Mouse (Mus musculus): ENCODE measurements around the gene Polg.

Polg gene

DNA sequence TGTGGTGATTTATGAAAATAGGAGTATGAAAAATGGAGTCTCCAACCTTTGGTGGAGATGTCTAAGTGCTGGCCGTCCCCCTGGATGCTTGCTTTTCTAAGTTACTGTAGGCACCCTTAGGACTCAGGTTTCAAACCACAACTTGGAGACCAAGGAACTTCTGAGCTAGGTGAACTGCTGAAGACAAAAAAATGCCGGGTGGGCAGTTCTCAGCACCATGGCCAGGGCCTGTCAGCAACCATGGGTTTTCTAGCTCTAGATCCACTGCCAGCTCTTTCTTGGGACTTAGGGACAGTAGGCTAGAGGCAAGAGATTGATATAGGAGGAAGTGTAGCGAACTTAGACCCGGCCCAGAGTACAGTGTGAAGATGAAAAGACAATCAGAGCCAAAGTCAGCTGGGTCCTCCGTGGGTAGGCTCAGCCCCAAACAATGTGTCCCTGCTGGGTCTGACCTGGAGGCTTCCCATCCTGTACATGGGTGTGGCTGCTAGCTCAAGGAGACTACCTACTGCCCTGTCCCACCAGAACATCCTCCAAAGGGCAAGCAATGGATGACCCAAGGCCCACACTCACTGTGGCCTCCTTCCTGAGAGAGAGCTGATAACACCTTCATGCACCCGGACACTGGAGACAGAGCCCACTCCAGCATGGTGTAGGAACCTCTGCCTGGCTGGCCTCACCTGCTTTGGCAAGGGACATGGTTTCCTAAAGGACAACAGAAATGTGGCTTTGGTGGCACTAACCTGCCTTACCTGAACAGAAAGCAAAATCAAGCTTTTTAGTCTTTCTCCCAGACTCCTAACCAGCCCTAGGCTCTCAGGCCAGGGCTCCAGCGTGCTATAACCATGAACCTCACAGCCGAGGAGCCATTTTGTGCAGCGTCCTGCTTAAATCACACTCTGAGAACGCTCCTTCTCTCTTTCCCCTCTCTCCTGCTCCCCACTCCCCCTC lies 36.3 kb upstream of the Polg start:
- peak; percentile 45 for DNase-seq (ENCODE audit: low spot score)

DNA sequence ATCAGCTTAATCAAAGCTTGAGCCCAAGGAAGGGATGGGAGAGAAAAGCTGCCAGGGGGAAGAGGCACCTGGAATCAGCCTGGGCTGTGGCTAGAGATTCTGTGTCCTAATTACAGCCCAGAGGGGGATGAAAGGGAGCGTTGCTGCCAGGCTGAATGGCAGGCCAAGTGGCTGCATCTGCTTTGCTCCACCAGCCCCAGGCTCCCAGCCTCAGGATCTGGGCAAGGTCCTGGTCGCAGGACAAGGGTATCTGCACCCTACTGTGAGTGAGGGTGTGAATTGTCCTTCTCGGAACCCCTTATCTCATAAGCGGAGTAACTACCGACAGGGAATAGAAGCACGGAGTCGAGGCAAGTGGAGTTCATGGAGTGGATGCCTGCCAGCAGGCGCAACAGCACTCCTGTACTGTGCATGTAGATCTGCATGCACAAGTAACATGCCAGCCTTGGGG lies 35.4 kb upstream of the Polg start:
- DNase-seq (ENCODE audit: low spot score): no peak

DNA sequence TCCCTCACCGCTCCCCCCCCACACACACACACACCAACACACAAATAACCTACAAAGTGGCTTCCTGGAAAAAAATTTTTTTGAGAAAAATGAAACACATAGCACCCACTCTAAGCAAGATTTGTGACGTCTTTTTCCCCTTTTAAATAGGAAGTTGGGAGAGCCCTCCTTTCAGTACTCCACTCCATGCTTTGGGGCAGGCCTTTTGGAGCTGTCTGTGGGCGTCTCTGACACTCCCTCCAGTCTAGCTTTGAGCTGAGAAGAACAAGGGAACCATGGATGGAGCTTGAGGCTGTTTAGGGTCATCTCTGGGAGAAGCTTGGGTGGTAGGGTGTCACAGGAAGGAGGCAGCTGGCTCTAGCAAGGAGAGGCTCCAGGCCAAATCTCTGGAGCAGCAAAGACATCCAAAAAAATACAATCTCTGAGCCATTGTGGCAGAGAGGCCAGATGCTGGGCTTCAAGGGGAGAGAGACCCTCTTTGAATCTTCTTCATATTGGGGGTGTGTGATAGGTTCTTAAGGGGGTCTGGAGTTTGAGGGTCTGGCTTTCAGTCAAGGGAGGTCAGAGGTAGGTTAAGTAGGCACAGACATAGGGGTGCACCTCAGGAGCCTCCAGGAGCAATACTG lies 34.6 kb upstream of the Polg start:
- peak; percentile 14 for DNase-seq (ENCODE audit: low spot score)

DNA sequence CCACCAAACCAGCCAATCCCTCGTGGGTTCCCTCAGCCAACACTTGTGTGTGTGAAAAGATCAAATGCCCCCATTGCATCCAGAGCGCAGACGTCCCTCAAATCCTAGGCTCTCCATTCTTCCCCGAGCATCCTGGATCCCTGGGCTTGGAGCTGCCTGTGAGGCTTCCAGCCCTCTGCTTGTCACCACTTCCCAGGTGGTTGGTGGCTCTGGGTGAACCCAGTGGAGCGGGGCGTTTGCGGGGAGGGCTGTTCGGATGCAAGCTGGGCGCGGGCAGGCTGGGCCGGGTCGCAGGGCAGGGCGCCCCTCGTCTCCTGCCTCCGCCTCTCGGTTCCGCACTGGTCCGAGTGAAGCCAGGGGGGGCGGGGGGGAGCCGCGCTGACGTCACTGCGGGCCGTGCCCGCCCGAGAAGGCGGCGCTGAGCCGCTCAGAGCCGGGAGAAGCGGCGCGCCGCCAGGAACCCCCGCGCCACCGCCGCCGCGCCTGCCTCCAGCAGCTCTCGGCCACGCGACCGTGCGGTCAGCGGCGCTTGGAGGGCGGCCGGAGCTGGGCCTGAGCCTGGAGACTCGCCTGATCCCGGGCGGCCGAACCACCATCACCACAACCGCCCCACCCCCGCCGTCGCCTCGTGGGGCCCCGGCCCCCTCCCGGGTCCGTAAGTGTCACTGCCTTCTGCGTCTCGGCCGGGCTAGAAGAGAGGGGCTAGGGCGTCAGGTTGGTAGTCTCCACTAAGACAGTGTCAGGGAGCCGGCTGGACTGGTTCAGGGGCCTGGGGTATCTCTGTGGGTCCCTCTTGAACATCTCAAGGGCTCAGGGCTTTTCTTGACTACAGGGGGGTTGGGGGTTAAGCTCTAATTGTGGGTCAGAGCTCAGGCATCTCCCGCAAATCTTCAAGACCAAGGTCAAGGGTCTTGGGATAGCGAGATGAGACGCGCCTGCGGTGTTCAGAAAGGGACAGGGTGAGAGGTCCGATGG lies 33.7 kb upstream of the Polg start:
- peak; percentile 50 for DNase-seq (ENCODE audit: low spot score)

DNA sequence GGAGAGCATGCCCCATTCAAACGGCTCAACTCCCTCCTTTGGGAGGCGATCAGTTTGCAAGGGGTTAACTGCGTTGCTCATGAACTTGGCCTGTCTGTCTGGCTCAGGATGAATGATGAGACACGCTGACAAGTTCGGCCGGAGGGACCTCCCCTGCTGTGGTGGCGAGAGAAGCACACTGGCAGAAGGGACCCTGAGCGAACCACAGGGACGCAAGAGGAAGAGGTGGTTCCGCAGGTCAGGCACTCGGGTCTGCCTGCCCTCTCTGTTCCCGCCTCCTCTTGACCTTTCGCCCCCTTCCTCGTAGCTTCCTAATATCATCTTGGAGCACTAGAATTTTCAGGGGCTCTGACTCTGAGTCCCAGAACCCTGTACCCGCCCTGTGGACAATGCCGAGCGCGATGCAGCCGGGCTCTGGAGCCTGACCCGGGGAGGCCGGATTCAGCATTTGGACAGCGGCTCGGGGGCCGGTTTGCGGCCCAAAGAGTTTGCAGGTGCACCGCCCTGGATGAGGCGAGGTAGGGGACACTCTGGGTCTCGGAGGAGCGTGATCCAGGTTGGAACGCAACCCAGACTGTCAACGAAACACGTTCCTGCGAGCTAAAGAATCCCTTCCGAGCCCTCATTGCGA lies 32.9 kb upstream of the Polg start:
- peak; percentile 78 for DNase-seq (ENCODE audit: low spot score)

DNA sequence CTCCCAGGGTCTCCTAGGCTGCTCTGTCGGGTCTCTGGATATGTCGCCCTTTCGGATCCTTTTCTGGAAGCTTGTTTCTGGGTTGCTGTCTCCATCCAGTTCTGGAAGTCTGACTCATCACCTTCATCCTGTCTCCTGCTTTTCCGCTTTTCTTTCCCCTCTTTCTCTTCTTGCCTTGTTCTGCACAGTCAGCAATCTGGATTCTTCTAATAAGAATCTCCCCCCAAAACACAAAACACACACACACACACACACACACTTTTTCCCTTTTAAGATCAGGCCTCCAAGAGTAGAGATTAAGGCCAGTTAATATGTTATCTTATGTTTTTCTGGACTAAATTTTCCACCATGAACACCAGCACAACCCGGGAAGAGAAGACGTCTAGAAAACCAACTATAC lies 32.2 kb upstream of the Polg start:
- DNase-seq (ENCODE audit: low spot score): no peak

DNA sequence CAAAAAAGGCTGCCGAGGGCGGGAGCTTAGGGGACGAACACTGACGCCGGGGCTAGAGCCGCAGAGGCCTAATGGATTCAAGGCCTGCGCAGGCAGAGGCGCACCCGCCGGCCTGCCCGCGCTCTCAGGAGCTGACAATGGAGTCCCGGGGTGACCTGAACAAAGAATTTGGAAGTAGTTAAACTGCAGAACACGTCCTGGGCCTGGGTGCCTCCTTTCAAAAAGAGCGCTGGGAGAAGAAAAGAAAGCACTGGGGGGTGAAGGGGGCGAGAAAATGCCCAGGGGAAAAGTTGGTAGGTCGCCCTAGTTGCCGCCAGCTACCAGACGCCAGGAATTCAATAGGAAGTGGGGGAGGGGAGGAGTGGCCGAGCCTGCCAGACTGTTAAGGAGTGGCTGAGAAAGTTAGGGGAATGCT lies 31.5 kb upstream of the Polg start:
- peak; percentile 83 for DNase-seq (ENCODE audit: low spot score)

DNA sequence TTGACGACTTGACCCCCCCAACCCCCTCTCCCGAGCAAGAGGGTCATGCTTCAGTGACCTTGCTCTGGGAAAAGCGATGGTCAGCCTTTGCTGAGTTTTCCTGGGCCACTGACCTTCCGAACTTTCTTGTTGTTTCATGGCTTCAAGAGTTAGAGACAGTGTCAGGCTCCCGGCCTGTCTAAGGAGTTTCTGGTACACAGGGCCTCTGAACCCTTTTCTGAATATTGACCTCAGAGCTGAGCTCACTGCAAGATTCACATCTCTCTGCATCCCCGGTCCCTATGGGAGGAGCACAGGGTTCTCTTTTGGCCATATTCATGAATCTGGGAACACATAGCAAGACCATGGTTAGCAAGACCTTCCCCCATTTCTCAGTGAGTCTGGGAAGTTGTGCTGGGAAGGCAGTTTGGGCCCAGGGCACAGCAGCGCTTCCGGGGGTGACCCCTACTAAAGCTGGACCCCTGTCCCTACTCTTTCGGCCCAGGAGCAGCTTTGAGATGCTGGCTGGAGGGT lies 30.7 kb upstream of the Polg start:
- peak; percentile 41 for DNase-seq (ENCODE audit: low spot score)

DNA sequence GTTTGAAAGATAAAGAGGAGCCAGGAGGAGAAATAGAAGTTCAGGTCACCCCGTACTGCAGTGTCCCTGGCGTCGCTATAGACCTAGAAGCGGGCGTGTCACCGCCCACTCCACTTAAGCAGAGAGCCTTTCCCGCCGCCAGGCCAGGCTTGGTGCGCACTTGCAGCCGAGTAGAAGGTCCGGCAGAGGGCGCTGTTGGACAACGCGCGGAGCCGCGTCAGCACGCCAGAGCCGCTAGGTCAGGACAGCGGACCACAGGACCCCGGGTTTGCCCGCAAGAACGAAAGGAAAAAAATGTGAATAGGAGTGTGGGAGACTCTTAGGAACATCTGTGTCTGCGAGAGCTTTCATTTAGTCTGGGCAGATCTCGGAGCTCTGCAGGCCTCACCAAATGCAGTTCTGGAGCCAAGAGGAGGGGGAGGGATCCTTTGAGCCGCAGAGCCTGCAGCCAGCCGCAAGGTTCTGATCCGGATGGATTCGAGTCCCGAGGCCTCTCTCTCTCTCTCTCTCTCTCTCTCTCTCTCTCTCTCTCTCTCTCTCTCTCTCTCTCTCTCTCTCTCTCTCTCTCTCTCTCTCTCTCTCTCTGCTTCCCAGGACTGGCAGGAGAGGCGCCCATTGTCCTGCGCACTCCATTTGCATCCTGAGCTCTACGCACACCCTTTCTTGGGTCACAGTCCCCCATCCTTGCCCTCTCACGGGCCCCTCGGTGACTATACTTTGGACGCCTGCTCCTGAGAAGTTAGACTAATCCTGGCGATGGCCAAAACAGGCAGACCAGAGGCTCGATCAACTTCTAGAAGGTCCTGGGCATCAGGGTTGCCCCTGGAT lies 30.0 kb upstream of the Polg start:
- peak; percentile 92 for DNase-seq (ENCODE audit: low spot score)

DNA sequence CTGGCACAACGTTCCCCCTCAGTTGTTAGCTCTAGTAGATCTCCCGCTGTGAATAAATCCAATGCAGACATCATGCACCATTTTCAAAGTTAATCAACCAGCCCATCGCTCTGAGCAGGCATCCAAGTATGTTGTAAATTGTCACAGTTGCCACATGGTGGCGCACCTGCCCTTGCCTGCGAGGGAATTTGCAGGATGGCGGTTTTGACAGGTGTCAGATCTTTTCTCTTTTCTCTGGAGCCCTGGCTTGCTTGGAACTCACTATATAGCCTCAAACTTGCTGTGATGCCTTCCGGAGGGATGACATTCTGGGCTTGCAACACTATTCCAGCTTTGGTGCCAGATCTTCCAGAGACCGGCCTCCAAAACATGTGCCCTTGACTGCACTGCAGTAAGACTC lies 27.8 kb upstream of the Polg start:
- peak; percentile 79 for DNase-seq (ENCODE audit: low spot score)

DNA sequence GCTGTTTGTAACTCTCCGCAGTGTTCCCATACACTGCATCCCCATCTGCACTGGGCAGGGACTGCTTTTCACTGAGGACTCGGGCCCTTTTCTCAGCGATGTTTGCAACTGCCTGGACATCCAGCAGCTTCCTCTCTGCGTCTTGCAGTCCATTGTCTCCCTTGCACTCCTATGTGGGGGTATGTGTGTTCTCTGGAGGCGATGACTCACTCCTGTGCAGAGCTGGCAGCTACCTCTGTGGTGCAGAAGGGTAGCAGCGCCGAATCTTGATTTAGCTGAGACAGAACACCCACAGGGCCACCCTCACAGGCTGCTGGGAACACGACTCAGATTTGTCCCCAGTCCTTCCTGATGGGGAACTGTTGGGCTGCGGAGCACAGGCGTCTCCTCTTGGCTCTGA lies 20.4 kb upstream of the Polg start:
- DNase-seq (ENCODE audit: low spot score): no peak

DNA sequence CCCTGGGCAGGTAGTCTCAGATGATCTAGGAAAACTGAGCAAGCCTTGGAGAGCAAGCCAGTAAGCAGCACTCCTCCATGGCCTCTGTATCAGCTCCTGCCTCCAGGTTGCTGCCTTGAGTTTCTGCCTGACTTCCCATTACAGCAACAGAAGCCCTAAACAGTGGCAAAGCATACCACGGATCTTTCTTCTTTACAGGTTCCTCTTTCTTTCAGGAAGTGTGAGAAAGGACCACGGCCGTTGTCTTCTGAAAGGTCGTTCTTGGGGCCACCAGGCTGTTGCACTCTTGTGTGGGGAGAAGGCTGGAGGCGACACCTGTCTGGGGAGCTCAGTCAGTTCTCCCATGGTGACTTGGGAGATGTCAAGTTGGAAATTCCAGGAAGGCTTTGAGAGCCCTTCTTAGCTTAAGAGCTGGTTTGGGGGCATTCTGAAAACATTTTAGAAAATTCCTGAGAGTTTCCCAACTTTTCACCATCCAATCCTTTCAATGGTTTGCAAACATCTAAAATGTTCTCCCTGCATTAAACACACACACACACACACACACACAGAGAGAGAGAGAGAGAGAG lies 8.8 kb upstream of the Polg start:
- no peak for DNase-seq (ENCODE audit: low spot score)

DNA sequence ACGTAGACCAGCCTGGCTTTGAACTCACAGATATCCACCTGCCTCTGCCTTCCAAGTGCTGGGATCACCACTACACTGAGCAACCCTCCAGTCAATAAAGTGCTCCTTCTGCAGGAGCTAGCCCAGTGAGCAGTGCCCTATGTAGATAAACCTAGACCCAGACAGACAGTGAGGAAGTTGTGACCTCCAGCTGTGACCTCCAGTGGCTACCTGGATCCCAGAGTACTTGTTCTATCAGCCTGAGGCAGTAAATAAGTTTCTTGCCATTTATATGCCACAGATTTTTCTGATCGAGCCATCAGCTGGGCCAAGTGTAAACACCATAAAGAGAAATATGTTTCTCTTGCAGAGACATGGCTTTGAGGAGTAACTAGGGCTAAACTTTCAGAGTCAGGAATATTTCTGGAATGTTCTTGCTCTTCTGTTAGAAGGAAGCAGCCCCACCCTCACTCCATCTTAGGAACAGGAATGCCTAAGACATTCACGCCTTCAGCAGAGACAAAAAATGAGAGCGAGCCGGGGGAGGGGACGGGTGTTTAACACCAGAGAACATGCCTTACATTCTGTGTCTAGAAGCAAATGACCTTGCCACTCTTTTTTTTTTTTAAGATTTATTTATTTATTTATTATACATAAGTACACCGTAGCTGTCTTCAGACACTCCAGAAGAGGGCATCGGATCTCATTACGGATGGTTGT lies 7.5 kb upstream of the Polg start:
- no peak for DNase-seq (ENCODE audit: low spot score)

DNA sequence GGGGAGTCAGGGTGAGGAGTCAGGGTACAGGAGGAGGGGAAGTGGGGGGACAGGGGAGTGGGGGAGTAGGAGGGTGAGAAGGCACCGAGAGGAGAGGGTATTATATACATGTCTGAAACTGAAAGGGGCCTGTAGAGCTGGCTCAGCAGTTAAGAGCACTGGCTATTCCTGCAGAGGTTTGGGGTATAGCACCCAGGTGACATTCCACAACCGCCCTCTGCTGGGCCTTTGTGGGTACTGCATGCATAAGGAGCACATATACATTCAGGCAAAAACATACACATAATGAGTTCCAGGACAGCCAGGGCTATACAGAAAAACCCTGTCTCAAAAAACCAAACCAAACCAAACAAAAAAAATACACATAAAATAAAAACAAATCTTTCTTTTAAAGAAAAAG lies 6.6 kb upstream of the Polg start:
- DNase-seq (ENCODE audit: low spot score): no peak

DNA sequence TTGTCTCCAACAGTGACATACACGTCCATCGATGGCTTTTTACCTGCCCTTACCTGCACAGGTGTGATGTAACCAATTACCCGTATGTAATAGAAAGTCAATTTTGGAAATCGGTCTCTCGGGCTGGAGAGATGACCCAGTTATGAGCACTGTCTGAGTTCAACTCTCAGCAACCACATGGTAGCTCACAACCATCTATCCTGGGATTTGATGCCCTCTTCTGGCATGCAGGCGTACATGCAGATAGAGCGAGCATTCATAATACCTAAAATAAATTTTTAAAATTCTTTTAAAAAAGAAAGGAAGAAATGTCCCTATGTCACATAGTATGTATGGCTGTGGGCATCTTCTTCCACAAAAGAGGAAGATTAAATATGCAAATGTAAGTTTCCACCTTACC lies 5.3 kb upstream of the Polg start:
- DNase-seq (ENCODE audit: low spot score): no peak

DNA sequence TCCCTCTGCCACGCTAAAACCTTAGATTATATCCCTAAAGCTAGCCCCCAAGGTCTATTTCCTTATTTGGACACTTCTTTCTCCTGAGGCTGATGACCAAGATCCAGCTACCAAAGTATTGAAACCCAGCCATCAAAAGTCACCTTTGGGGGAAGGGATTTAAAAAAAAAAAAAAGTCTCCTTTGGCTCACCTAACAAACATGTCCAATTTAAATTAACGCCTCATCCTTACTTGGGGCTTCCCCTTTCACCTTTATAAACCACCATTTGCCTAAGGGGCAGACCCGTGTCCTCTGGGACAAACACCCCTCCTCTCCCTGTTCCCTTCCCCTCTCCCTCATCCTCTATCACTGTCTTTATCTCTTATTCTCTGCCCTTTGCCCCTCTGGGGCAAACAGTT lies 4.6 kb upstream of the Polg start:
- DNase-seq (ENCODE audit: low spot score): no peak

DNA sequence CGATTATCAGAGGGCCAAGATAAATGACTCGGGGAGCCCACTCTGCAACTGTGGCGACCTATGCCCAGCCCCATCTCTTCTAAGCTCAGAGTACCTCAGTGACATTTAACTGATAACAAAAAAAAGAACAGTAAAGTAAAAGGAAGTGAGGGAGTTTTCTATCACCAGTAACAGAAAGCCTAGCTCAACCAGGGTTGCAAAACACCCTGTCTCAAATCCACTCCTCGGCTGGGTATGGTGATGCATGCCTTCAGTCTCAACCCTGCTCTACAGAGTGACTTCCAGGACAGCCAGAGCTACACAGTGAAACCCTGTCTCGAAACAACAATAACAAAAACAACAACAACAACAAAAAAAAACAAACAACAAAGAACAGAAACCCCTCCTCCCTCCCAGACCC lies 3.6 kb upstream of the Polg start:
- DNase-seq (ENCODE audit: low spot score): no peak

DNA sequence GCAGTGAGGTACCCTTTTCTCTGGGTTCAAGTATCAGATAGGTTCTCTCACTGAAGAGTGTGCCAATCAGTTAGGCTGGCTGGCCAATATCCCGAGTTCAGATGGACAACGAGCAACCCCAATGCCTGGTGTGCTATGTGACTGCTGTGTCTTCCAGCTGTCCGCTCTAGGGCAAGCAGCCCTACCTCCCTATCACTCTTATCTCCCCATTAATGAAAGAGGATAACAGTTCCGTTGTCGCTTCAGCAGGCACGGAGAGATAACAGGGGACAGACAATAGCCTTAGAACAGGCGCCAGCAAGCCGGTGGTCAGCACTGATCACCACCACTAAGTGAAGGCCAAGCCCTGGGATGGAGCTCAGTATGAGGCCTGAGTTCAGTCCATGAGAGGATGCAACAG lies 2.8 kb upstream of the Polg start:
- DNase-seq (ENCODE audit: low spot score): no peak

DNA sequence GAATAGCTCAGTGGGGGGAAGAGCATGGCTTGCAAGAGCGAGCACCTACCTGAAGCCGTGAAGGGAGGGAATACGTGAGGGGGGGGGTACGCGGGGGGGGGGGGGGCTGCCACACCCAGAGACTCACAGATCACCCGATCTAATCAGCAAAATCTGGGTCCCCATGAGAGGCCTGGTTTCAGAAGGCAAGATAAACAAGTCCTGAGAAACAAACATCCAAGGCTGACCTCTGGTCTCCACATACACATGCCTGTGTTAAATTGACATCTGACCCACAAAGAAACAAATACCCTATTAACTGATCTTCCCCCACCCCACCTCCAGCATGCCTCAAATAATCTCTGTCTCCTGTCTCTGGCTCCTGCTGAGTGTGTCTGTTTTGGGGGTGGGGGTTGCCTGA lies 1.8 kb upstream of the Polg start:
- DNase-seq (ENCODE audit: low spot score): peak; percentile 31

Measured in embryo, embryonic 10.5 days (tissue).